Mouse (Mus musculus) hindbrain, embryonic 12.5 days (tissue): ENCODE measurements around the gene L3mbtl3. TPM values are rescaled to one million over a fixed set of nuclear protein-coding genes. Genes with fewer than 3 reads are reported as not detected.
A peak's percentile ranks its signal among the peaks of the same experiment; 100 is the strongest.

ENCODE experiments used
- ATAC-seq: fragments of 200-750 bp; cut with Nextera tagmentation; 2 replicates; pipeline ENCODE4 v1.8.0; 2017; ENCODE audit warnings: moderate TSS enrichment; ENCODE audit not compliant: low FRiP score
- H3K27ac ChIP-seq: fragments of 300-500 bp; sonication (generic); 2 replicates; pipeline ENCODE4 v1.5.1; 2016; ENCODE audit warnings: mild to moderate bottlenecking
- H3K27me3 ChIP-seq: fragments of 300-500 bp; sonication (generic); 2 replicates; pipeline ENCODE4 v1.6.1; 2016; ENCODE audit warnings: mild to moderate bottlenecking
- H3K36me3 ChIP-seq: fragments of 300-500 bp; sonication (generic); 2 replicates; pipeline ENCODE4 v1.6.1; 2016; ENCODE audit warnings: mild to moderate bottlenecking
- H3K4me1 ChIP-seq: fragments of 300-500 bp; sonication (generic); 2 replicates; pipeline ENCODE4 v1.6.1; 2016
- H3K4me2 ChIP-seq: fragments of 300-500 bp; sonication (generic); replicated peaks from 2 replicates; pipeline ENCODE4 v1.6.1; 2016; ENCODE audit warnings: mild to moderate bottlenecking
- H3K4me3 ChIP-seq: fragments of 300-500 bp; sonication (generic); 2 replicates; pipeline ENCODE4 v1.5.1; 2016; ENCODE audit warnings: mild to moderate bottlenecking
- H3K9ac ChIP-seq: fragments of 300-500 bp; sonication (generic); 2 replicates; pipeline ENCODE4 v1.6.1; 2016; ENCODE audit warnings: mild to moderate bottlenecking, moderate library complexity
- H3K9me3 ChIP-seq: fragments of 300-500 bp; sonication (generic); replicated peaks from 2 replicates; pipeline ENCODE4 v1.6.1; 2016; ENCODE audit warnings: mild to moderate bottlenecking
- WGBS: fragments of 180-500 bp; shearing (Covaris S2); methylation state at CpG from one replicate; pipeline ENCODE4 v1.1.7; 2016; 5-methylcytosine and 5-hydroxymethylcytosine counted together
- polyA plus RNA-seq: library from polyadenylated mRNA; unstranded; fragments of >200 nt; fragmentation: Nextera tagmentation; extraction: Ambion mirVana; gene quantifications from 2 replicates; pipeline ENCODE4 v1.2.1, GENCODE M21; 2016

Gene L3mbtl3
- polyA plus RNA-seq: 25.0 and 25.9 TPM in 2 replicates

DNA sequence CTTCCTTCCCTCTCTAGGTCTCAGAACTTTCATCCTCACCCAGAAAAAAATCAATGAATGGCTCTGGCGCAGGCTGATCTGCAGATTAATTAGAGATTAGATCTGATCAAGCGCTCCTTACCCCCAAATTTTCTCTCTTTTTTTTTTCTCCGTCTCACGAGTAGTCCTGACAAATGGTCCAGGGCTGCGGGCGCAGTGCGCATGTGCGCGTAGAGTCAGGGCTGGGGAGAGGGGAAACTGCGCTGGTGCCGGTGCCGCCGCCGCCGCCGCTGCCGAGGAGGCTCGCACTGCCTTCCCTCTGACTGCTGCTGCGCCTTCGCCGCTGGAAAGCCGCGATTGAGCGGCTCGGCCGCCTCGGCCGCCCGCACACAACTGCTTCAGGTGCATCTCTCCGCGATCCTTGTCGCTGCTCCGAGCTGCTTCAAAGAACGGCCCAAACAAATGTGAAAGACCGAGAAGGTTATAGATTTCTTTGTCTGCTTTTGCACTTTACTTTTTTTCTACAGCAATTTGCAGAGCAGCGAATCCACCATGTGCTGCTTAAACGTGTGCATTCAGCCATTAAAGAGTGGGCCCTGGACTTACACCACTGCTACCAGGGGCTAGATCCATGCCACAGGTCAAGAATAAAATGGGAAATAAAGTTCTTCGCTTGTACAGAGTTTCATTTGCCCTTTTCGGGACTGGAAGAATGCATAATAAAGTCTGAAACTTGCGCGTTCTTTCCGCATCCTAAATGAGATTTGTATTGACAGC, at the start of gene L3mbtl3:
L3mbtl3 (minus strand) TSS at position 182 of the 756 bp plus-strand sequence.
- peak; percentile 84 for ATAC-seq
- Histone ChIP-seq H3K36me3 (no peaks in the 10 kb centered on the region), H3K4me2 (peak within 1 kb of the TSS; percentile 94), H3K27ac (peak within 1 kb of the TSS; percentile 97), H3K9ac (peak within 1 kb of the TSS; percentile 94), H3K4me3 (peak within 1 kb of the TSS; percentile 93), H3K4me1 (peaks cover 23% of the 10 kb centered on the region), H3K9me3 (no peaks in the 10 kb centered on the region), H3K27me3 (no peaks in the 10 kb centered on the region)
- WGBS: 1% methylated on average over 42 of the region's 42 CpGs

DNA sequence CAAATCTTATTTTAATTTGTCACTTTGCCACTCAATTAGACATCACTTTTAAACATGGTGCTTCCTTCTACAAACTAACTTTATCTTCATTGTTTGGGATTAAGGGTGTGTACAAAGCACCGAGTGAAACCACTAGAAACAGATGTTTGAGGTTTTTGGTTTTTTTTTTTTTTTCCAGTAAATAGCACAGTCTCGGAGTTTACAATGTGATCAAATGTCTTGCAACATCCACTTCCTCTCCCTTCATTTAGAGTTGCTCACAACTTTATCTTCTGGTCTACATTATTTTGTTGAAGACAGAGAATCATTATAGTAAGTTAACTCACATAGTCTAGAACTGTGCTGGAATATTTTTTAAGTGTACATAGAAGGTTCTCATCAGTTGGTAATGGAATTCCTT, 45.4 kb upstream of the L3mbtl3 start:
- Histone ChIP-seq H3K36me3 (no peaks in the 10 kb centered on the region), H3K4me1 (no peaks in the 10 kb centered on the region), H3K27me3 (no peaks in the 10 kb centered on the region), H3K4me3 (no peak overlapping the region), H3K27ac (no peak overlapping the region), H3K4me2 (no peak overlapping the region), H3K9me3 (no peaks in the 10 kb centered on the region), H3K9ac (no peak overlapping the region)
- 92% methylated on average over 2 of the region's 2 CpGs for WGBS
- no peak for ATAC-seq

GRCm38 (mm10) chr10:26388656-26389055, 12.9 kb upstream of the L3mbtl3 start:
- Histone ChIP-seq H3K4me2 (no peak overlapping the region), H3K27me3 (no peaks in the 10 kb centered on the region), H3K9ac (no peak overlapping the region), H3K4me1 (no peaks in the 10 kb centered on the region), H3K9me3 (no peaks in the 10 kb centered on the region), H3K27ac (no peak overlapping the region), H3K36me3 (no peaks in the 10 kb centered on the region), H3K4me3 (no peak overlapping the region)
- ATAC-seq: no peak

DNA sequence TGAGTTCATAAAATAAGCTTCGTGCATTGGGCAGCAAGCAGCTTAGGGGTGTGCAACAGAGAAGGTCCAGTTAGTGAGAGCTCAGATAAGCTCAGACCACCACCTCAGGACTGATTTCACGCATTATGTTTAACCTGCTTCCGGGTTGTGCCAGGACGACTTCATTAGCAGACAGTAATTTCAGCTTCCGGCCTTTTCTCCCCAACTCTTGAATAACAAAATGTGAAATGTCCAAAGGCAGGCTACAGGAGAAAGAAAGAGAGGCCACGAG, 1.5 kb upstream of the L3mbtl3 start:
- Histone ChIP-seq H3K27ac (no peak overlapping the region), H3K9ac (no peak overlapping the region), H3K36me3 (no peaks in the 10 kb centered on the region), H3K9me3 (no peaks in the 10 kb centered on the region), H3K27me3 (no peaks in the 10 kb centered on the region), H3K4me1 (peaks cover 16% of the 10 kb centered on the region; the same call in 1 of the 2 replicates), H3K4me3 (no peak overlapping the region), H3K4me2 (no peak overlapping the region)
- 79% methylated on average over 6 of the region's 6 CpGs for WGBS
- ATAC-seq: no peak

DNA sequence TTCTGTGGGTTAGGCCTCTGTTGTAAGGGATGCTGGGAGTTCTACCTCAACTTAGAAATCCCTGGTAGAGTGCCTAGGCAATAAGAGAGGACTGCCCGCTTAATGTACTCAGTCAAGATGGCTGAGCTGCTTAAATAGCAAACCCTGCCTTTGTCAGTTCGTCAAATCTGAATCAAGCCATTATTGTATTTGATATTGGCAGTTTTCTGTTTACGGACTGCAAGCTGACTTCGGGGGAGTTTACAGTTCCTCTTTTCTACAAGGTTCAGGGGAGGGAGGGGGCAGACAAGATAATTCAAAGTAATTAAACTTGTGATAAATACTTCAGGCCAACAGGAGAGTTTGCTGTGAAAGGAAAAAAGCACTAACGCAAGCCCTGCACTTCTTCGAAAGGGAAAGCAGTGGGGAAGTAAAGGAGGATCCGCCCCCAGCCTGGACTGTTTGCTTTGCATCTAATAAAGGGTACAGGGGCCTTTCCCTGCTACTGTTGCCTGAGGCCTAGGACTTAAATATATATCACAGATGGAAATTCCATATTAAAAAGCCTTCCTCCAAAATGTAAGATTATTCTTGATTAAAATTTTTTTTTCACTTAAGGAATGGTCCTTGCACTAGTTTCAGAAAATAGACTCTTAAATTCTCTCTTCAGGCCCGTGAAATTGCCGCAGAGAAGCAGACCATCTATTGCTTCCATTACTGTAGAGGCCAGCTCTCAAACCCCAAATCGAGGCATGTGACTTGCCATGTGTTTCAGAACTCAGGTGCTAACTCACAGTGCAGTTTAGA, 968 bp upstream of the L3mbtl3 start:
- H3K27ac ChIP-seq: peak overlapping the region; percentile 97

DNA sequence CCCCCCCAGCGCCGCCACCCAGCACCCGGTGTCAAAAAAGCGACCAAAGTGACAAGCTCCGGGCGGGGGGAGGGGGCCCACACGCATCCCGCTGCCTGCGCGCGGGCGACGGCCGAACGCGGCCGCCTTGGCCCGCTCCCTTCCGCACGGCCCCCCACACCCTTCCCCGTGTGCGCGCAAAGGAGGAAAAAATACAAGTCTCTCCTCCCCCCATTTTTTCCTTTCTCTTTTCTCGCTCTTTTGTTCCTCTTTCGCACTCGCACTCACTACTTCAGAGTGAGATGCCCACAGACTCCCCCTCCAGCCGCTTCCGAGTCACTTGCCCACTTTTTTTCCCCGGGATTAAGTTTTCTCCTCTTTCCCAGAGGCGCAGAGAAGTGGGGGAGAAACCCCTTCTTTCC, 420 bp downstream of the L3mbtl3 start:
- WGBS: 1% methylated on average over 20 of the region's 30 CpGs
- peak overlapping the region; percentile 93 for H3K4me3 ChIP-seq
- H3K9me3 ChIP-seq: no peaks in the 10 kb centered on the region
- peak; percentile 58 for ATAC-seq
- H3K27ac ChIP-seq: peak overlapping the region; percentile 97
- H3K4me1 ChIP-seq: peaks cover 23% of the 10 kb centered on the region
- peak overlapping the region; percentile 94 for H3K4me2 ChIP-seq
- H3K9ac ChIP-seq: peak overlapping the region; percentile 94
- H3K27me3 ChIP-seq: no peaks in the 10 kb centered on the region
- no peaks in the 10 kb centered on the region for H3K36me3 ChIP-seq

More for the DNA sequence above, 968 bp upstream of the L3mbtl3 start:
- H3K4me3 ChIP-seq: peak overlapping the region; percentile 93
- WGBS: 31% methylated on average over 10 of the region's 10 CpGs
- H3K27me3 ChIP-seq: no peaks in the 10 kb centered on the region
- ATAC-seq: no peak
- H3K4me2 ChIP-seq: peak overlapping the region; percentile 94
- H3K36me3 ChIP-seq: no peaks in the 10 kb centered on the region
- peak overlapping the region; percentile 94 for H3K9ac ChIP-seq
- H3K4me1 ChIP-seq: peaks cover 18% of the 10 kb centered on the region
- no peaks in the 10 kb centered on the region for H3K9me3 ChIP-seq

GRCm38 (mm10) chr10:26374436-26375311, 1.1 kb downstream of the L3mbtl3 start:
- Histone ChIP-seq H3K27me3 (no peaks in the 10 kb centered on the region), H3K4me3 (peak overlapping the region; percentile 93), H3K36me3 (no peaks in the 10 kb centered on the region), H3K9ac (peak overlapping the region; percentile 94), H3K27ac (peak overlapping the region; percentile 97), H3K4me1 (peaks cover 23% of the 10 kb centered on the region), H3K9me3 (no peaks in the 10 kb centered on the region), H3K4me2 (peak overlapping the region; percentile 94)
- peak; percentile 77 for ATAC-seq
- WGBS: under 1% methylated on average over 69 of the region's 101 CpGs

GRCm38 (mm10) chr10:26373951-26374435, 1.8 kb downstream of the L3mbtl3 start:
- Histone ChIP-seq H3K9ac (peak overlapping the region; percentile 94), H3K4me1 (peaks cover 23% of the 10 kb centered on the region), H3K27me3 (no peaks in the 10 kb centered on the region), H3K36me3 (no peaks in the 10 kb centered on the region), H3K27ac (peak overlapping the region; percentile 97), H3K9me3 (no peaks in the 10 kb centered on the region), H3K4me3 (peak overlapping the region; percentile 93), H3K4me2 (peak overlapping the region; percentile 94)
- ATAC-seq: peak; percentile 39; the same call in 1 of the 2 replicates
- under 1% methylated on average over 47 of the region's 71 CpGs for WGBS

DNA sequence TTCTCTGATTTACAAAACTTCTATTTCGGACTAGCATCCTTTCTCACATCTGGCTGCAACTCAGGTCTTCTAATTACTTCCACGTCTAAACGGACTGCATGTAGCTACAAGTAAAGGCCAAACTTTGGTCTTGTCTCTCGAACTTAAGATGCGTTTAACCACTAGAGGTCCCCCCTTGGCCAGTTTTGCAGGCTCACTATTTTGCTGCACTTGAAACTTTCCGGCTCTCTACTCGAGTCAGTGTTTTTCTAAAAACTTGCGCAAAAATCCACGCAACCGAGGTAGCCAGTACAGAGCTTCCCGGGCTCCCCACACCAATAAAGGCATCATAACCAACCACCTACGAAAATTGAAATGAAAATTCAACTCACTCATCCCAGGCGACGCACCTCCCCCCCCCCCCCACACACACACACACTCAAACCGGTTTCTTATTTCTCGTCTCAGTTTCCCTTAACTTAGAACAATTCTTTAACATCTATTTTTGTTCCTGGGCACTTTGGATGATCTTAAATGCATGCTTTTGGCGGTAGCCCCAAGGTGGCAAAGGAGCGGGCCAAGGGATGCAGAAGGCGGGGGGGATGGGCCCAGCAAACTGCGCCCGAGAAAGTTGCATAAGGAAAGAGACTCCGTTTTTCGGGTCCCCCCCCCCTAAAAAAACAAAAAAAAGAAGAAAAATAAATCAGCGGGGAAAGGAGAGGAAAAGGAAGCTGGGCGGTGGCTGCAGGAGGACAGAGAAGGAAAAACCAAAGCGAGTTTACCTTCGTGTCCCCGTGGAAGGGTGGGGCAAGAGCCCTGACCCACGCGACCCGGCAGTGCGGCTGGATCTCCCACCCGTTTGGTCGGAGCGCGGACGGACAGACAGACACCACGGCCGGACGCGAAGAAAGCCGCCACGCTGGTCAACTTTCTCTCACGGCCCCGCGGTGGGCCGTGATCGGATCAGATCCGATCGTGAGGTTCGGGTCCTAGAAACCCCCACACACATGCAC, 2.5 kb downstream of the L3mbtl3 start:
- H3K9me3 ChIP-seq: no peaks in the 10 kb centered on the region

GRCm38 (mm10) chr10:26371416-26371815, 4.4 kb downstream of the L3mbtl3 start:
- 56% methylated on average over 7 of the region's 7 CpGs for WGBS
- H3K36me3 ChIP-seq: peaks cover 6% of the 10 kb centered on the region; the same call in 1 of the 2 replicates
- peak overlapping the region; percentile 20; the same call in 1 of the 2 replicates for H3K4me2 ChIP-seq

More for the DNA sequence above, 2.5 kb downstream of the L3mbtl3 start:
- no peak for ATAC-seq
- Histone ChIP-seq H3K9ac (peak overlapping the region; percentile 94), H3K4me1 (peaks cover 23% of the 10 kb centered on the region), H3K4me3 (peak overlapping the region; percentile 93), H3K27me3 (no peaks in the 10 kb centered on the region), H3K36me3 (no peaks in the 10 kb centered on the region), H3K27ac (peak overlapping the region; percentile 97), H3K4me2 (peak overlapping the region; percentile 94)
- WGBS: under 1% methylated on average over 51 of the region's 51 CpGs

GRCm38 (mm10) chr10:26364942-26365341, 10.8 kb downstream of the L3mbtl3 start:
- Histone ChIP-seq H3K27me3 (no peaks in the 10 kb centered on the region), H3K27ac (no peak overlapping the region), H3K4me1 (peaks cover 9% of the 10 kb centered on the region; the same call in 1 of the 2 replicates), H3K4me3 (no peak overlapping the region), H3K9ac (no peak overlapping the region), H3K4me2 (no peak overlapping the region), H3K36me3 (peaks cover 6% of the 10 kb centered on the region; the same call in 1 of the 2 replicates), H3K9me3 (no peaks in the 10 kb centered on the region)
- ATAC-seq: no peak
- WGBS: 90% methylated on average over 2 of the region's 2 CpGs

More at GRCm38 (mm10) chr10:26371416-26371815, 4.4 kb downstream of the L3mbtl3 start:
- no peaks in the 10 kb centered on the region for H3K27me3 ChIP-seq
- no peaks in the 10 kb centered on the region for H3K9me3 ChIP-seq
- H3K9ac ChIP-seq: no peak overlapping the region
- H3K27ac ChIP-seq: no peak overlapping the region
- no peak for ATAC-seq
- peaks cover 16% of the 10 kb centered on the region for H3K4me1 ChIP-seq
- H3K4me3 ChIP-seq: no peak overlapping the region
